Mouse (Mus musculus) embryonic fibroblast, embryonic 13.5 days (primary cell): Measurements from ENCODE around the gene D1Ertd622e. TPM values are rescaled to one million over a fixed set of nuclear protein-coding genes. Genes with fewer than 3 reads are reported as not detected.

Experiments used
- H3K27ac ChIP-seq: 2 replicates; pipeline ENCODE4 v1.5.1; 2012; ENCODE audit warnings: low read length, control low read depth, inconsistent platforms; ENCODE audit not compliant: insufficient read depth
- H3K4me1 ChIP-seq: 2 replicates; pipeline ENCODE4 v1.6.1; 2011; ENCODE audit warnings: low read length; ENCODE audit not compliant: control insufficient read depth, insufficient read depth
- H3K4me3 ChIP-seq: 2 replicates; pipeline ENCODE4 v1.5.1; 2011; ENCODE audit warnings: mild to moderate bottlenecking, control low read depth, low read length; ENCODE audit not compliant: insufficient read depth
- CTCF ChIP-seq: IDR thresholded peaks from 2 replicates; pipeline ENCODE4 v1.5.1; 2011; ENCODE audit warnings: mild to moderate bottlenecking, control low read depth, low read length, moderate library complexity, borderline replicate concordance; ENCODE audit not compliant: insufficient read depth
- POLR2A ChIP-seq: IDR thresholded peaks from 2 replicates; pipeline ENCODE4 v1.6.1; 2011; ENCODE audit warnings: low read depth, mild to moderate bottlenecking, control low read depth, low read length, moderate library complexity
- polyA plus RNA-seq: library from polyadenylated mRNA; stranded (reverse); fragments of >200 nt; gene quantifications from 2 replicates; pipeline ENCODE4 v1.2.4, GENCODE M21; 2011; ENCODE audit warnings: low read depth; ENCODE audit not compliant: missing spikeins, insufficient read length

D1Ertd622e gene
- polyA plus RNA-seq, 1 experiment, result 9.8 TPM

GRCm38 (mm10) chr1:97647037-97647436 lies 14.8 kb downstream of the D1Ertd622e start:
- H3K27ac ChIP-seq, result no peak overlapping the region

GRCm38 (mm10) chr1:97634104-97634503 lies 27.8 kb downstream of the D1Ertd622e start:
- no peak overlapping the region for H3K27ac ChIP-seq
- no peaks in the 10 kb centered on the region for H3K4me1 ChIP-seq
- H3K4me3 ChIP-seq, result no peak overlapping the region
- TF ChIP-seq CTCF (no peak), POLR2A (no peak)

More at GRCm38 (mm10) chr1:97647037-97647436, 14.8 kb downstream of the D1Ertd622e start:
- Histone ChIP-seq H3K4me1 (peaks cover 7% of the 10 kb centered on the region), H3K4me3 (no peak overlapping the region)
- TF ChIP-seq POLR2A (no peak), CTCF (no peak)

GRCm38 (mm10) chr1:97632545-97633256 lies 29.2 kb downstream of the D1Ertd622e start:
- no peak overlapping the region for H3K4me3 ChIP-seq
- no peak for TF ChIP-seq CTCF
- no peak for TF ChIP-seq POLR2A
- no peaks in the 10 kb centered on the region for H3K4me1 ChIP-seq
- no peak overlapping the region for H3K27ac ChIP-seq

- no peak for TF ChIP-seq POLR2A
- TF ChIP-seq CTCF, result no peak
- Histone ChIP-seq H3K27ac (no peak overlapping the region), H3K4me3 (no peak overlapping the region), H3K4me1 (no peaks in the 10 kb centered on the region)
These were observed 29.9 kb downstream of the D1Ertd622e start for GRCm38 (mm10) chr1:97631843-97632470.

GRCm38 (mm10) chr1:97630146-97630545 lies 31.7 kb downstream of the D1Ertd622e start:
- no peak overlapping the region for H3K27ac ChIP-seq
- H3K4me3 ChIP-seq, result no peak overlapping the region
- H3K4me1 ChIP-seq, result no peaks in the 10 kb centered on the region
- TF ChIP-seq CTCF, result no peak
- no peak for TF ChIP-seq POLR2A

GRCm38 (mm10) chr1:97628859-97629258 lies 33.0 kb downstream of the D1Ertd622e start:
- Histone ChIP-seq H3K4me1 (no peaks in the 10 kb centered on the region), H3K27ac (no peak overlapping the region), H3K4me3 (no peak overlapping the region)
- no peak for TF ChIP-seq CTCF
- TF ChIP-seq POLR2A, result no peak

GRCm38 (mm10) chr1:97628016-97628415 lies 33.9 kb downstream of the D1Ertd622e start:
- Histone ChIP-seq H3K4me1 (no peaks in the 10 kb centered on the region), H3K27ac (no peak overlapping the region), H3K4me3 (no peak overlapping the region)
- no peak for TF ChIP-seq CTCF
- TF ChIP-seq POLR2A, result no peak

GRCm38 (mm10) chr1:97625427-97625826 lies 36.4 kb downstream of the D1Ertd622e start:
- Histone ChIP-seq H3K4me1 (no peaks in the 10 kb centered on the region), H3K27ac (no peak overlapping the region), H3K4me3 (no peak overlapping the region)
- TF ChIP-seq POLR2A (no peak), CTCF (no peak)

GRCm38 (mm10) chr1:97624386-97624785 lies 37.5 kb downstream of the D1Ertd622e start:
- Histone ChIP-seq H3K4me1 (no peaks in the 10 kb centered on the region), H3K27ac (no peak overlapping the region), H3K4me3 (no peak overlapping the region)
- TF ChIP-seq CTCF (no peak), POLR2A (no peak)

- no peak overlapping the region for H3K27ac ChIP-seq
- no peak for TF ChIP-seq POLR2A
- TF ChIP-seq CTCF, result no peak
- H3K4me3 ChIP-seq, result no peak overlapping the region
- no peaks in the 10 kb centered on the region for H3K4me1 ChIP-seq
These were observed 38.5 kb downstream of the D1Ertd622e start for GRCm38 (mm10) chr1:97623214-97623856.
